Mouse (Mus musculus) bone marrow macrophage, adult 2 months (primary cell): ENCODE results near the gene Acvr1b.

Experiments used
- CTCF ChIP-seq: IDR thresholded peaks from 2 replicates; pipeline ENCODE4 v1.5.1; 2012; ENCODE audit warnings: low read depth, mild to moderate bottlenecking, low read length, moderate library complexity
- POLR2A ChIP-seq: IDR thresholded peaks from 2 replicates; pipeline ENCODE4 v1.6.1; 2012; ENCODE audit warnings: mild to moderate bottlenecking, low read depth, low read length, borderline replicate concordance

DNA sequence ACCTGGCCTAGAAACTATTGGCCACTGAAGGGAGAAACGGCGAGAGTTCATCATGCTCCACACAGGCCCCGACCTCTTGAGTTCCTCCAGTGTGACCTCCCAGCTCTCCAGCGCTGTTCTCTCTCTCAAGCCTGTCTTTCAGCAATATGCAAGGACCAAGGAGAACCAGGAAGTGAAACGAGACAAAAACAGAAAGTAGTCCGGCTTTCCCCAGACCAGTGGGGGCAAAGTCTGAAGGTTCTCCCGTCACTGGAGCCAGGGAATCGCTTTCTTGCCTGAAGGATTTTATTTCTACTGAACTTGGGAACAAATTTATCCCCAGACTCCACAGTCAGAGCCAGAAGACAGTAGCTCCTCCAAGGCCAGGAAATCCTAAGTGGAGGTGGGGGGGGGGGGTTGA, 29.1 kb upstream of the Acvr1b start:
- TF ChIP-seq CTCF (no peak), POLR2A (no peak)
